Mouse (Mus musculus): ENCODE data around the gene Cdc42ep4. TPM values are rescaled to one million over a fixed set of nuclear protein-coding genes. Genes with fewer than 3 reads are reported as not detected.
A peak's percentile ranks its signal among the peaks of the same experiment; 100 is the strongest.

The Cdc42ep4 gene
- total RNA-seq (2021) = 1 to 10 TPM; 4.5 to 7.4 TPM
- long read RNA-seq, experiment 1, transcript Cdc42ep4-201 (2 exons, 3,008 nt) = major isoform, 7 of 11 reads
- long read RNA-seq, experiment 1, partial matches to known transcripts = 0 of 11 reads
- long read RNA-seq, experiment 1, other reads (novel, unspliced or antisense) = 1 of 11 reads
- long read RNA-seq, experiment 2, partial matches to known transcripts = 0 of 8 reads
- long read RNA-seq, experiment 2, other reads (novel, unspliced or antisense) = 2 of 8 reads

- peak; percentile 69 for DNase-seq (ENCODE audit: low spot score)
These were observed at the start of gene Cdc42ep4 for GRCm38 (mm10) chr11:113751484-113752084. Cdc42ep4 (minus strand) TSS chr11:113751881.

DNA sequence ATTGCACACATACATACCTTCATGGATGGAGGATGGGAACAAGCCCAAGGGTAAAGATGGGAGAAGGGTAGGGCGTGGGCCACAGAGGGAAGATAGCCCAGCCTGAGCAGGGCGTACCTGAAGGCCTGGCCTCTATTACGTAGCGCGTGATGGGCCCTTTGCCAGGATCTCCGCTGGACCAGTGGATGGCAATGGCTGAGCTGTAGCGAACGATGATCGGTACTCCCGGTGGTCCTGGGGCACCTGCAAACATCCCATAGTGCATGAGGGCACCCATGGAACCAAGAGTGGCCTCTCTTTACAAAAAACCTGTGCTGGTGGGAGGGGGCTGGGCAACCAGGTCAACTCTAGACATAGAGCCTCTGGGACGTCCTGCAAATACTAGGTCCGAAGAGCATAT is 48.3 kb upstream of the Cdc42ep4 start:
- DNase-seq (ENCODE audit: low spot score) = no peak

- DNase-seq (ENCODE audit: low spot score) = no peak
These were observed 47.4 kb upstream of the Cdc42ep4 start for GRCm38 (mm10) chr11:113799041-113799447.

DNA sequence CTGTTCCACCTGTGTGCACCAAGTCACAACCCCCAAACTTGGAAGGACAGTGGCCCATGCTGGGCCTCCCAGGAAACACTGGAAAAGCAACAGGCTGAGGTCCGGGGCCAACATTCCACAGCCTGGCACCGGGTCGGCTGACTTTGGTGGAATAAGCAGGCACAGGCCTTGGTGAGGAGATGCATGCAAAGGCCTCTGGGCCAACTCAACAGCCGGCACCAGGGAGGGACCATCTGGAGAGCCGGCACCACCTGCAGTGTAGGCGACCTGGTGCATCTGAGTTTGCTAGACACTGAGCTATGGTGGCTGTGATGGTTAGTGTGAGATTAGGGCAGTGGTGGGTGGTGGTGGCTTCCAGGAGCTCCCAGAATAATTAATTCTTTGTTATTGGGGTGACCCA is 46.3 kb upstream of the Cdc42ep4 start:
- DNase-seq (ENCODE audit: low spot score) = no peak

- no peak for DNase-seq (ENCODE audit: low spot score)
These were observed 45.6 kb upstream of the Cdc42ep4 start for GRCm38 (mm10) chr11:113797014-113797983.

DNA sequence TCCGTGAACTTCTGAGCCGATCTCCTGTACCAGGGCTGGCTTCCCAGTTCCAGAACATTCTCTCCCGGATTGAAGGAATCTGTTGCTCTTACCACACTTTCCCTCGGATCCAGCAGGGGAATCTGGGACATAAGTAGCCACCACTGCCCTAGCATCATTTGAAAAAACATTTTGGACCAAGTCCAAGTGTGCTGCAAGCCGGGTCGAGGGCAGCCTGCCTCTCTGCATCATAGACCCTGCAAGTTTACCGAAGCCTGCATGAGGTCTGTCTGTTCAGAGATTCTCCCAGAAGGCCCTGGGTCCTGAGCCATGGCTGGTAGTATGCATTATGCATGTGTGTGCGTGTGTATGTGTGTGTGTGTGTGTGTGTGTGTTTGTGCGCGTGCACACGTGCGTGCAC is 44.2 kb upstream of the Cdc42ep4 start:
- no peak for DNase-seq (ENCODE audit: low spot score)

DNA sequence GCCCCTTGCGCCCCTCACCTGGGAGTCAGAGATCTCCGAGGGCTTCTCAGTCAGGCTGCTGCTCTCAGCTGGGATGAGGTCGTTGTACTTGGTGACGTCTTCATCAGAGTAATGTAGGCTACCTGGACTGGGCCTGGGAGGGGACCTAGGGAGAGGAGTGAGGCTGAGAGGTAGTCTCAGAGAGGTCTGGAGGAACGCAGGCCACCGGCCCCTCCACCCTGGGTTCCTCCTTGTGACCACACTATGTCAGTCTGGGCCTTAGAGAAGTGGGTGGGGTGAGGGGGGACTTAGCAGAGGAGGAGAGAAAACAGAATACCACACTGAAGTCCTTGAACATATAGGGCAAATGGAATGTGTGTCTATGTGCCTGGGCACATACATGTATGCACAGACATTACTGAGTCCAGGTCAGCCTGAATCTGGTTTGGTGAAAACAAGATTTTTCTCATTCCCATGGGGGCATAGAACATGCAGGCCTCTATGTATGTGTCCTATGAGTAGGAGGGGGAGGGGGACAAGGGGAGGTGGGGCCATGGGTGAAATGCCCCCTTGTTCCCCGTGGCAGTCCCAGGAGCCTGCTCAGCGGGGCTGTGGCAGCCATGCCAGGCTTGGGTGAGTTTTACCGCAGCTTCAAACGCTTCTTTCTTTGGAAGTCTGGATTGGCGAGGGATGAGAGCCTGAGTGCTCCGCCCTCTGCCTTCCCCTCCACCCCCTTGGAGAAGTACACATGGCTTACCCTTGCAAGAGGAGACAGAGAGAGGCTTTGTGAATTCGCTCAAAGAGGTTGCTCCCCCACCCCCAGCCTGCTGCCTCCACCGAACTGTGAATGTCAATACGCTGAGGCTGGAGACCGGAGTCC is 39.9 kb upstream of the Cdc42ep4 start:
- DNase-seq (ENCODE audit: low spot score) = no peak

DNA sequence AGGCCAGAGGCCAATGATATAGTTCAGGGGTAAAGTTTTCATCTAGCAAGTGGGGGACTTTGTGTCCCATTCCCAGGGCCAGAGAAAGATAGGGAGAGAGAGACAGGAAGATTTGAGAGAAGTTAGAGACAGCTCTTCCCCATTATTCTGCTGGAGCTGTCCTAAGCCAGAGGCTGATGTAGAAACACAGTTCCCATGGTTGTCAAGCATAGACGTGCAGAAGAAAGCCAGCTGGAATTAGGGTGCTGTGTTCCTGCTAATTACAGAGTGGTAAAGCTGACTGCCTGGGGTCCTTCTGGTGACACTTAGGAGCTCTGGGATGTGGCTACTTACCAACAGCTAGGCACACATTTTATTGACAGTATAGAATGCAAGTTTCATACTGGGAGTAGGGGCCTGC is 37.4 kb upstream of the Cdc42ep4 start:
- DNase-seq (ENCODE audit: low spot score) = no peak

DNA sequence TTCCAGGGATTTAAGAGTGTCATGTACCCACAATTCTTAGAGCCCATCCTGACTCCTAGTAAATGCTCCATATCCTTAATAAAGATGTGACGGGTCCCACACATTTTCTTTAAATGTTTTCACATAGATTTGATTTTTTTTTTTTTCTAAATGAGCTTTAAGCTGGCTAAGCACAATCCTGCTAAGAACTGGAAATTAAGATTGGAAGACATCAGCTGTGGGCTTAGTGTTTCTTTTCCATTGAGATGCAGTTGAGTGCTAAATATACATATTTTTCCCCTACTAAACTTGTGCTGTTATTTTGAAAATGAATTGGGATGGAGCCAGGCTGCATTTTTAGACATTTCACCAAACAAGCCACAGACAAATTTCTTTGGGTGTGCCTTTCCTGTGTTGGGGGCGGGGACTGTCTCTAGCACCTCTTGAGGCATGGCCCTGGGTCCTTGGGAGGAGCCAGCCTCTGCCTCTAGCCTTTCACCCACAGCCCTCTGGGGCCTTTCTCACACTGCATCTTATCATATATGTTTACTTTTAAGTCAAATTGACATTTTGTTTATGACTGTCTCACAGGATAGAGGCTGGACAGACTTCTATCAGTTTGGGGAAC is 36.6 kb upstream of the Cdc42ep4 start:
- peak; percentile 22 for DNase-seq (ENCODE audit: low spot score)

DNA sequence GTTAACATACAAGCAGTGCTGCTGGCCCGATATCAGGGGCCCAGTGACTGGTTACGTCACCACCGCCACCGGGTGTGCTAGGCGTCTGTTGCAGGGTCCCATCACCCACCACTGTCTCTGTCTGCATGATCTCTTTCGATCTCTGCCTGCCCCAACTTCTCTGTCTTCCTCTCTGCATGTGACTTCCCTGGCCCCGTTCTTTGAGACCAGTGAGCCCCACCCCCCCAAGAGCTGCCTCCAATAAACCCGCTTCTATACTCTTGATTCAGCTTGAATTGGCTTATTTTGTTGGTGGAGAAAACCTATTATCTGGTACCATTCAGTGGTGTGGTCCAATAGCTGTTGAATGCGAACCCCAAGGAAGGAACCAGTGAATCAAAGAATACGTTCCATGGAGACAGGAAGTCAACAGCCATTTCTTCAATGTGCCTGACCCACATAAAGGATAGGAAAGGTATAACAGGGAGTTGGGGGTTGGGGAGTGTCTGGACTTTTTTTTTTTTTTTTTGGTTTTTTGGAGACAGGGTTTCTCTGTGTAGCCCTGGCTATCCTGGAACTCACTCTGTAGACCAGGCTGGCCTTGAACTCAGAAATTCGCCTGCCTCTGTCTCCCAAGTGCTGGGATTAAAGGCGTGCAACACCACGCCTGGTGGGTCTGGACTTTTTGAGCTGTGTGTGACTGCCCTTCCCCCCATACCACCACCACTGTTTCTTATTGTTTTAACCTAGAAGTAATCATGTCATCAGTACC is 35.9 kb upstream of the Cdc42ep4 start:
- no peak for DNase-seq (ENCODE audit: low spot score)

GRCm38 (mm10) chr11:113787009-113787408 is 35.3 kb upstream of the Cdc42ep4 start:
- DNase-seq (ENCODE audit: low spot score) = no peak

GRCm38 (mm10) chr11:113786395-113786794 is 34.7 kb upstream of the Cdc42ep4 start:
- no peak for DNase-seq (ENCODE audit: low spot score)

GRCm38 (mm10) chr11:113785406-113786171 is 33.9 kb upstream of the Cdc42ep4 start:
- DNase-seq (ENCODE audit: low spot score) = peak; percentile 48

DNA sequence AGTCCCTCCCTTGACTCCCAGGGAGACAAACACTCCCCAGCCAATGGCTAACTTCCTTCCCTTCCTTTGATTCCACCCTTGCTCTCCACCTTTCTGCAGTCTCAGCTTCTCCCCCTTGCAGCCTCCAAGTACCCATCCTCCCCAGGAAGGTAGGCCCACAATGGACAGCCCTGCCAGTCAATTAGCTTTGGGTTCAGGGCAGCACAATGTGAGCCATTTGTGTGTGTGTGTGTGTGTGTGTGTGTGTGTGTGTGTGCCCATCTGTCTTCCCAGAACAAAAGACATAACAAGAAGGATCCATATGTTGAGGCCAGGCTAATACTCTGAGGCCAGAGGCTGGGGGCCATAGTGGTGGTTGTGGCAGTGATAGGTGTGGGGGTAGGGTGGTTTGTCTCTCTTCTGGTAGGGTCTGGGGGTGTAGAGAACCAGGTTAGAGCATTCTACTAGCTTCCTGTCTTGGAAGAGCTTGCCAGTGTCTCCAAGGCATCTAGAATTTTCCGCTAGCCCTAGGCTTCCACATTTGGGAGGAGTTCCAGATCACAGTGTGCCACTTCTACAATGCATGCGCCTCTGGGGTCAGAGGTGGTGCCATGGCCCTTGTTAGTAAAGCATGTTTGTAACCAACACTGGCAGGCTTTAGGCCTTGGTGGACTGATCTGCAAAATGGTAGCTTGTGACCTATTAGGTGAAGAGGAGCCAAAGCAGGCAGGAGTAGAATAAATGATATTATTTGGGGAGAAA is 33.1 kb upstream of the Cdc42ep4 start:
- DNase-seq (ENCODE audit: low spot score) = no peak

DNA sequence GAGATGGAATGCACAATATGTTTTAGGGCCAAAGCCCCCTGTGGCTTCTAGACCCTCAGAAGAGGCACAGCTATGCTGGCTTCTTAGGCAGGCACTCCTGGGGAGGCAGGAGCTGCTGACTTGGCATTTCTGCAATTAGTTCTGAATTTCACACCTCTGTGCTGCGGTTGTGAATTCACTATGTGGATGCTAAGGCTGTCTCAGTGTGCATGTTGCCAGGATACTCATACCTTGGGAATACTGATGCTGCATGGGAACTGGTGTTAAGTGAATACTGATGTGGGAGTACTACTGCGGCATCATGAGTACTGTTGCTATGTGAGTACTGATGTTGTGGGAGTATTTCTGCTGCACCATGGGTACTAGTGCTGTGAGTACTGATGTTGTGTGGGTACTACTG is 30.8 kb upstream of the Cdc42ep4 start:
- DNase-seq (ENCODE audit: low spot score) = no peak

GRCm38 (mm10) chr11:113782006-113782405 is 30.3 kb upstream of the Cdc42ep4 start:
- no peak for DNase-seq (ENCODE audit: low spot score)

GRCm38 (mm10) chr11:113779680-113780041 is 28.0 kb upstream of the Cdc42ep4 start:
- no peak for DNase-seq (ENCODE audit: low spot score)
